Mouse (Mus musculus) stomach, embryonic 15.5 days (tissue): Measurements from ENCODE around the gene Slc22a13. TPM values are rescaled to one million over a fixed set of nuclear protein-coding genes. Genes with fewer than 3 reads are reported as not detected.

Experiments
- ATAC-seq: fragments of 200-750 bp; cut with Nextera tagmentation; 2 replicates; pipeline ENCODE4 v1.8.0; 2017; ENCODE audit warnings: low read depth, moderate number of reproducible peaks, moderate TSS enrichment; ENCODE audit not compliant: insufficient read depth, low FRiP score
- H3K27ac ChIP-seq: fragments of 300-500 bp; sonication (generic); 2 replicates; pipeline ENCODE4 v1.5.1; 2015; ENCODE audit warnings: mild to moderate bottlenecking, inconsistent platforms
- H3K27me3 ChIP-seq: fragments of 300-500 bp; sonication (generic); replicated peaks from 2 replicates; pipeline ENCODE4 v1.6.1; 2015; ENCODE audit warnings: inconsistent platforms
- H3K36me3 ChIP-seq: fragments of 300-500 bp; sonication (generic); 2 replicates; pipeline ENCODE4 v1.6.1; 2015; ENCODE audit warnings: inconsistent platforms
- H3K4me1 ChIP-seq: fragments of 300-500 bp; sonication (generic); 2 replicates; pipeline ENCODE4 v1.6.1; 2015; ENCODE audit warnings: inconsistent platforms
- H3K4me2 ChIP-seq: fragments of 300-500 bp; sonication (generic); 2 replicates; pipeline ENCODE4 v1.6.1; 2015; ENCODE audit warnings: mild to moderate bottlenecking, inconsistent platforms
- H3K4me3 ChIP-seq: fragments of 300-500 bp; sonication (generic); replicated peaks from 2 replicates; pipeline ENCODE4 v1.5.1; 2015; ENCODE audit warnings: inconsistent platforms
- H3K9ac ChIP-seq: fragments of 300-500 bp; sonication (generic); 2 replicates; pipeline ENCODE4 v1.6.1; 2015; ENCODE audit warnings: inconsistent platforms
- H3K9me3 ChIP-seq: fragments of 300-500 bp; sonication (generic); 2 replicates; pipeline ENCODE4 v1.6.1; 2016; ENCODE audit warnings: inconsistent platforms
- WGBS: fragments of 180-500 bp; shearing (Covaris S2); methylation state at CpG from one replicate; pipeline ENCODE4 v1.1.7; 2015; 5-methylcytosine and 5-hydroxymethylcytosine counted together
- polyA plus RNA-seq: library from polyadenylated mRNA; unstranded; fragments of >200 nt; fragmentation: Nextera tagmentation; extraction: Ambion mirVana; gene quantifications from 2 replicates; pipeline ENCODE4 v1.2.1, GENCODE M21; 2015

The Slc22a13 gene
- polyA plus RNA-seq, 1 experiment from 2014 or later, result not detected

DNA sequence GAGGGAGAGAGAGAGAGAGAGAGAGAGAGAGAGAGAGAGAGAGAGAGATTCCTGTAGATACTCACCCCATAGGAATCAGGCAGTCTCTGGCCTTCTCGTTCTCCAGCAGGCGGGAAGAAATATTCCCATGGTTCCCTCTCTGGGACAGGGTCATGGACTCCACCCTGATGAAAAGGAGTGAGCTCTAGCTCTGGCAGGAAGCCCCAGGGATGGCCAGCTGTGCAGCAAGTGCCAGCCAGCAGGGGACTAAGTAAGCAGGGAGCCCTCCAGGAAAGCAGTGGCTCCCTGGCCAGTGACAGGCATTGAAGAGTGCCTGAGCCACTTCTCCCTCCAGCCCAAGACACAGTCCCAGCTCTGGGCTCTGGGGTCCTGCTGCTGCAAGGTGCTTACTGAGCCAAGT is 57.1 kb downstream of the Slc22a13 start:
- Histone ChIP-seq H3K36me3 (no peaks in the 10 kb centered on the region), H3K4me2 (no peak overlapping the region), H3K9ac (no peak overlapping the region), H3K4me3 (no peak overlapping the region), H3K27me3 (0 out of 2 replicates have a peak, but pooled peaks cover 4% of the 10 kb centered on the region), H3K4me1 (peaks cover 2% of the 10 kb centered on the region; the same call in 1 of the 2 replicates), H3K27ac (no peak overlapping the region), H3K9me3 (no peaks in the 10 kb centered on the region)
- 46% methylated on average over 2 of the region's 2 CpGs for WGBS
- ATAC-seq, result no peak

- ATAC-seq, result no peak
- Histone ChIP-seq H3K4me3 (no peak overlapping the region), H3K4me1 (no peaks in the 10 kb centered on the region), H3K36me3 (no peaks in the 10 kb centered on the region), H3K4me2 (no peak overlapping the region), H3K9ac (no peak overlapping the region), H3K27ac (no peak overlapping the region), H3K9me3 (no peaks in the 10 kb centered on the region), H3K27me3 (no peaks in the 10 kb centered on the region)
- 19% methylated on average over 5 of the region's 5 CpGs for WGBS
These were observed 59.3 kb downstream of the Slc22a13 start for GRCm38 (mm10) chr9:119149601-119150000.

GRCm38 (mm10) chr9:119146098-119146770 is 62.7 kb downstream of the Slc22a13 start:
- no peak overlapping the region for H3K9ac ChIP-seq
- H3K4me2 ChIP-seq, result no peak overlapping the region
- WGBS, result 66% methylated on average over 13 of the region's 13 CpGs
- ATAC-seq, result no peak
- no peaks in the 10 kb centered on the region for H3K27me3 ChIP-seq
- no peak overlapping the region for H3K27ac ChIP-seq
- H3K36me3 ChIP-seq, result no peaks in the 10 kb centered on the region
- H3K9me3 ChIP-seq, result no peaks in the 10 kb centered on the region
- H3K4me3 ChIP-seq, result no peak overlapping the region
- H3K4me1 ChIP-seq, result no peaks in the 10 kb centered on the region

DNA sequence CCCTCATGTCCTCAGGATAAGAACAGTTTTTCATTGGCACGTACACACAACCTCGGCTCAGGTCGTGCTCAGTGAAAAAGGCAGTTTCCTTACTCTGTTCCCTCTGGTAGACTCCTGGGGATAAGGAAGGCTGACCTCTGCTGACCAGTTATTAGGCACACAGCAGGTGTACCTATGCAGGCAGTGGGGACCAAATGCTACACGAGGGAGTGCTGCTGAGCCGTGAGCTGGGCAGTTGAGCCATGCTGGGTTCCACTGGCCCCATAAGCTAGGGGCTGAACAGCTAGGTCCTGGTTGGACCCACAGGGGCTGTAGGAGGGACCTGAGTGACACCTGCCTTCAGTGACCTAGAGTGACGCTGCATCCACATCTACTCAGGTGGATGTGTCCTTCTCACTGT is 63.3 kb downstream of the Slc22a13 start:
- H3K9ac ChIP-seq, result no peak overlapping the region

GRCm38 (mm10) chr9:119145137-119145536 is 63.8 kb downstream of the Slc22a13 start:
- H3K27me3 ChIP-seq, result no peaks in the 10 kb centered on the region
- no peak overlapping the region for H3K4me2 ChIP-seq
- no peaks in the 10 kb centered on the region for H3K4me1 ChIP-seq
- no peaks in the 10 kb centered on the region for H3K36me3 ChIP-seq
- no peak for ATAC-seq
- H3K9ac ChIP-seq, result no peak overlapping the region
- 62% methylated on average over 10 of the region's 10 CpGs for WGBS
- no peaks in the 10 kb centered on the region for H3K9me3 ChIP-seq
- H3K4me3 ChIP-seq, result no peak overlapping the region
- H3K27ac ChIP-seq, result no peak overlapping the region

More for the DNA sequence above, 63.3 kb downstream of the Slc22a13 start:
- no peak overlapping the region for H3K4me3 ChIP-seq
- H3K36me3 ChIP-seq, result no peaks in the 10 kb centered on the region
- WGBS, result 61% methylated on average over 6 of the region's 6 CpGs
- no peak for ATAC-seq
- no peaks in the 10 kb centered on the region for H3K4me1 ChIP-seq
- no peak overlapping the region for H3K4me2 ChIP-seq
- no peaks in the 10 kb centered on the region for H3K9me3 ChIP-seq
- no peaks in the 10 kb centered on the region for H3K27me3 ChIP-seq
- H3K27ac ChIP-seq, result no peak overlapping the region

DNA sequence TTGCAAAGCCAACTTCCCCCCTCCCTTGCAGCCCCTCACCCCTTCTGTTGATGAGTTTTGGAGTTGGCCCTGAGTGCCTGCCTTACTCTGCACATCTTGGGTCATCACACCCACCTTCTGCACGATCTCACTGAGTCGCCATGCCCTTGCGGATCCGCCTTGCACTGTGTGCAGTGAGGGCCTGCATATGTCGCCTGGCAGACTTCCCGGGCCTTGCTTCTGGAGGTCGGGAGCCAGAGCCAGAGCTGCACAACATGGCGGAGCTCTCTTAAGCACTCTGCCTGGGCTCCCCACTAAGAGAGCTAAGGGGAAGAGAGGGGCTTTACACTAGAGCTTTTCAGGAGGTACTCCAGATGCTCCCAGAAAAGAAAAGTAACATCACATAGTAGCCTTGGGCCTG is 64.2 kb downstream of the Slc22a13 start:
- Histone ChIP-seq H3K4me3 (no peak overlapping the region), H3K4me1 (no peaks in the 10 kb centered on the region), H3K36me3 (no peaks in the 10 kb centered on the region), H3K4me2 (no peak overlapping the region), H3K9ac (no peak overlapping the region), H3K27ac (no peak overlapping the region), H3K9me3 (no peaks in the 10 kb centered on the region), H3K27me3 (no peaks in the 10 kb centered on the region)
- ATAC-seq, result no peak
- WGBS, result 72% methylated on average over 8 of the region's 8 CpGs

- no peak for ATAC-seq
- Histone ChIP-seq H3K27ac (no peak overlapping the region), H3K4me3 (no peak overlapping the region), H3K27me3 (no peaks in the 10 kb centered on the region), H3K4me2 (no peak overlapping the region), H3K9me3 (no peaks in the 10 kb centered on the region), H3K36me3 (no peaks in the 10 kb centered on the region), H3K9ac (no peak overlapping the region), H3K4me1 (no peaks in the 10 kb centered on the region)
- 61% methylated on average over 9 of the region's 9 CpGs for WGBS
These were observed 65.5 kb downstream of the Slc22a13 start for GRCm38 (mm10) chr9:119143372-119143771.

Other genes with a start within 250 kb of the Slc22a13 start
- gene Vill, start 156.3 kb downstream of the Slc22a13 start, polyA plus RNA-seq, result 31.6 and 33.6 TPM in 2 replicates
- gene Plcd1, start 115.6 kb downstream of the Slc22a13 start, polyA plus RNA-seq, result 39.4 and 50.5 TPM in 2 replicates
- gene Dlec1, start 106.6 kb downstream of the Slc22a13 start, polyA plus RNA-seq, result 0.85 and 0.89 TPM in 2 replicates
- 1.3 and 2.3 TPM in 2 replicates for gene Acaa1b, start 52.0 kb downstream of the Slc22a13 start, polyA plus RNA-seq
- gene Gm47289, start 49.9 kb downstream of the Slc22a13 start, polyA plus RNA-seq, result not detected in 2 replicates
- gene Oxsr1, start 113.3 kb upstream of the Slc22a13 start, polyA plus RNA-seq, result 13.3 and 13.5 TPM in 2 replicates
- 116 and 119 TPM in 2 replicates for gene Acaa1a, start 130.6 kb upstream of the Slc22a13 start, polyA plus RNA-seq
- 32.4 and 34.7 TPM in 2 replicates for gene Myd88, start 132.3 kb upstream of the Slc22a13 start, polyA plus RNA-seq
- 6.0 and 8.9 TPM in 2 replicates for gene Xylb, start 148.3 kb upstream of the Slc22a13 start, polyA plus RNA-seq
- 0.08 TPM in 1 of 2 replicates, not detected in the other for gene Slc22a14, start 156.5 kb upstream of the Slc22a13 start, polyA plus RNA-seq
- 19.3 and 20.3 TPM in 2 replicates for gene Acvr2b, start 193.0 kb upstream of the Slc22a13 start, polyA plus RNA-seq
- 21.1 and 21.4 TPM in 2 replicates for gene Exog, start 235.8 kb upstream of the Slc22a13 start, polyA plus RNA-seq